Mouse (Mus musculus): Measurements from ENCODE around the gene Pak1. TPM values are rescaled to one million over a fixed set of nuclear protein-coding genes. Genes with fewer than 3 reads are reported as not detected.

Gene Pak1
- polyA plus RNA-seq, 1 experiment from 2014 or later = 145 TPM

DNA sequence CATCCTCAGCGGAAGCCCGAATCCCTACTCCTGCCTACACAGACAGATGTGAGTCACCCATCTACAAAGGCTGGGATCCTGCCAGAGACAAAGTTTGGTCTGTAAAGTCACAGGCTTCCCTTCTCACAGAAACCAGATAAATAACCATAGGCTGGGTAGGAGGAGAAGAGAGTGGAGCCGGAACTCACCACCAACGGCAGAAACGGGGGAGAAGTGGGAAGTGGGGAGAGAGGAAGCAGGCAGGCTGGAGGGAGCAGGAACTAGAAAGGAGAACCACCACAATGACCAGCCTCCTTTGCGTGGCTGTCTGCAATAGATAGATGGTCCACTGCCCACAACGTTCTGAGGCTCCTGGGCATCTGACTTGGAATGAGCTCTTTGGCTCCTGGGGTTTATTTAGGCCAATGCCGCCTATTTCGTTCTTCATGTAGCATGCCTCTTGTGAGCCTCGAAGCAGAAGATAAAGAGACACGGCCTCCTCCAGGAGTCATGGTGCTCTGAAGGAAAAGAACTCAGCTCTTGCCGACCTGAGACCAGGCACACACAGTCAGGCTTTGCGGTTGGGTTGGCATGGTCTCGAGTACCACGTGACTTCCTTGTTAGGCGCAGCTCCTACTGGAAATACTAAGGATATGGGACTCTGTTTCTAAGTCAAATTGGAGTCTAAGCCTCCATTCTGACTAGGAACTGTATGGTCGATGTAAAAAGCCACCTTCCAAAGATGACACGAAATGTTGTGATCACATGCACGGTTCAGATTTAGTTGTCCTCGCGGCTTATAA, 23.0 kb upstream of the Pak1 start:
- H3K9me3 ChIP-seq = no peaks in the 10 kb centered on the region
- ATAC-seq = no peak
- no peak overlapping the region for H3K4me2 ChIP-seq (replicated peaks)
- H3K36me3 ChIP-seq = no peaks in the 10 kb centered on the region
- H3K4me3 ChIP-seq (replicated peaks) = no peak overlapping the region
- 94% methylated on average over 21 of the region's 21 CpGs for WGBS
- no peak overlapping the region for H3K27ac ChIP-seq
- H3K27me3 ChIP-seq = no peaks in the 10 kb centered on the region
- no peak overlapping the region for H3K9ac ChIP-seq (replicated peaks)
- no peaks in the 10 kb centered on the region for H3K4me1 ChIP-seq (replicated peaks)

DNA sequence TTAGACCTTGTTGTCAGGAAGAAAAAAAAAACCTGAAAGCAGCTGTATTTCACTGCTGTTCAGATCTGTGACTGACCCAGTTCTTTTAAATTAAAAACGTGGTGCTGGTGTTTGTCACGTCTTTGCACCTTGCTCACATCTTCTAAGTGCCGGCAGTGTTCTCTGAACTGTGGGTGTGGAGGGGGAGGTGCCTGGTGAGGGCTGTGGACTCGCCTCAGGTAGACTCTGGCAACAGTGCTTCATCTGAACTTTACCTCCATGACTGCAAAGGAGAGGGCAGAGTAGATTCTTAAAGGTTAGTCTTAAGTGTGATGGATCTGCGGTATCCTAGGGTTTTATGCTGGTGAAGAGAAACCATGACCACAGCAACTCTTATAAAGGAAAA, 22.4 kb upstream of the Pak1 start:
- Histone ChIP-seq H3K27ac (no peak overlapping the region), H3K4me3 (replicated peaks) (no peak overlapping the region), H3K4me2 (replicated peaks) (no peak overlapping the region), H3K27me3 (no peaks in the 10 kb centered on the region), H3K9ac (replicated peaks) (no peak overlapping the region), H3K4me1 (replicated peaks) (no peaks in the 10 kb centered on the region), H3K36me3 (no peaks in the 10 kb centered on the region), H3K9me3 (no peaks in the 10 kb centered on the region)
- 83% methylated on average over 5 of the region's 5 CpGs for WGBS
- no peak for ATAC-seq

DNA sequence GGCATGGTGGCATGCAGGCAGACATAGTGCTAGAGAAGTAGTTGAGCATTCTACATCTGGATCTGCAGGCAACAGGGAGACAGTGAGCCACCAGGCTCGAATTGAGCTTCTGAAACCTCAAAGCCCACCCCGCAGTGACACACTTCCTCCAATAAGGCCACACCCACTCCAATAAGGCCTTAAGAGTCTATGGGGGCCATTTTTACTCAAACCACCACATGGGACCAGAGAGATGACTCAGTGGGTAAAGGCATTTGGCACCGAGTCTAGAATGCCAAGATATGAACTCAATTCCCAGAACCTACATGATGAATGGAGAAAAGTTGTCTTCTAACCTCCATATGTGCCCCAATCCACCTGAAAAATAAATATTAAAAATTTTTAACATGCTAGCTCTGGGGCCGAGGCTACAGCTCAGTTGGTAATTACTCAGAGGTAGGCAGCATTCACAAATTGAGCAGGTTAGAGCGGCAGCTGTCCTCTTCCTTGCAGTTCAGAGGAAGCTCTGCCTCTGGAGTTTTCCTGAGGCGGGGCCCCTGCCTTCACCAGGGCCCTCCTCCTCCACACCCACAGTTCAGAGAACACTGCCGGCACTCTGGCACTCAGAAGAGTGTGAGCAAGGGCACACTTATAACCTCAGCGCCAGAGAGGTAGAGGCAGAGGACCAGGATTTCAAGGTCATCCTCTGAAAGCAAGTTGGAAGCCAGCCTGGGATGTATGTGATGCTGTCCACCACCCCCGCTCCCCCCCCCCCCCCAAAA, 21.8 kb upstream of the Pak1 start:
- no peak overlapping the region for H3K4me3 ChIP-seq (replicated peaks)
- no peaks in the 10 kb centered on the region for H3K9me3 ChIP-seq
- no peak overlapping the region for H3K27ac ChIP-seq
- no peak overlapping the region for H3K4me2 ChIP-seq (replicated peaks)
- ATAC-seq = no peak
- 81% methylated on average over 9 of the region's 9 CpGs for WGBS
- H3K9ac ChIP-seq (replicated peaks) = no peak overlapping the region
- H3K27me3 ChIP-seq = no peaks in the 10 kb centered on the region
- no peaks in the 10 kb centered on the region for H3K4me1 ChIP-seq (replicated peaks)
- no peaks in the 10 kb centered on the region for H3K36me3 ChIP-seq

DNA sequence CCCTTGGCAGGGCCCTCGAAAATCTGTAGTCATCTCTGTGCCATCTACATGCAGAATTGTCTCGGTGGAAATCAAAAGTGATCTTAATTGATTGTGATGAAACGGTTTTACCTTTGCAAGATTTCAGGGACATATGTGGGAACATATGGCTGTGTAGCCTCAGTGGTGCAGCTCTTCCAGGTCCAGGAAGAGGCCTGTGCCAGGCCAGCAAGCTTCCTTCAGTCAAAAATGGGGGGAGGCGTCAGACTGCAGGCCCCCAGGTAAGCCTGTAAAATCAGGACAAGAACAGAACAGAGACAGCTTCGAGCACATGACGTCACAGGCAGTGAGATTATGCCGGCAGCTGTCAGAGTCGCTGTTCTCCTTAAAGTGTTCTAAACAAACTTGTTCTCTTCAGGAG, 20.5 kb upstream of the Pak1 start:
- ATAC-seq = no peak
- Histone ChIP-seq H3K27me3 (no peaks in the 10 kb centered on the region), H3K36me3 (no peaks in the 10 kb centered on the region), H3K9ac (replicated peaks) (no peak overlapping the region), H3K4me1 (replicated peaks) (no peaks in the 10 kb centered on the region), H3K4me3 (replicated peaks) (no peak overlapping the region), H3K9me3 (no peaks in the 10 kb centered on the region), H3K27ac (no peak overlapping the region), H3K4me2 (replicated peaks) (no peak overlapping the region)
- 83% methylated on average over 8 of the region's 8 CpGs for WGBS

DNA sequence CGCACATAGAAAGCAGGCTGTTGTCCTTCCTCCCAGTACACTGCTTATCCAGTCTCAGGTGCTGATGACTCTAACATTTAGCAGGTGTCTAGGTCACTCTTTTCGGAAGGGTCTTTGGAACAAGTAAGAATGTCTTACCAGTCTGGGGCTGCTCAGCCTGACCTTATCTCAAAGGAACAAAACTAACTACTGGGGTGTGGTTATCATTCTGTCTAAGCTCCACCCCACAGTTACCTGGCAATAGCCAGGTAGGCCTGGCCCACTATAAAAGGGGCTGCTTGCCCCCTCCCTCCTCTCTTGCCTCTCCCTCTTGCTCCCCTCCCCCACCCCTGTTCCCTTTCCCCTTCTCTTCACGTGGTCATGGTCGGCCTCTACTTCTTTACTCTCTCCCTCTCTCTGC, 19.3 kb upstream of the Pak1 start:
- H3K4me1 ChIP-seq (replicated peaks) = no peaks in the 10 kb centered on the region
- no peaks in the 10 kb centered on the region for H3K36me3 ChIP-seq
- no peak overlapping the region for H3K27ac ChIP-seq
- no peak for ATAC-seq
- H3K4me2 ChIP-seq (replicated peaks) = no peak overlapping the region
- no peaks in the 10 kb centered on the region for H3K27me3 ChIP-seq
- 79% methylated on average over 4 of the region's 4 CpGs for WGBS
- no peaks in the 10 kb centered on the region for H3K9me3 ChIP-seq
- no peak overlapping the region for H3K4me3 ChIP-seq (replicated peaks)
- no peak overlapping the region for H3K9ac ChIP-seq (replicated peaks)

DNA sequence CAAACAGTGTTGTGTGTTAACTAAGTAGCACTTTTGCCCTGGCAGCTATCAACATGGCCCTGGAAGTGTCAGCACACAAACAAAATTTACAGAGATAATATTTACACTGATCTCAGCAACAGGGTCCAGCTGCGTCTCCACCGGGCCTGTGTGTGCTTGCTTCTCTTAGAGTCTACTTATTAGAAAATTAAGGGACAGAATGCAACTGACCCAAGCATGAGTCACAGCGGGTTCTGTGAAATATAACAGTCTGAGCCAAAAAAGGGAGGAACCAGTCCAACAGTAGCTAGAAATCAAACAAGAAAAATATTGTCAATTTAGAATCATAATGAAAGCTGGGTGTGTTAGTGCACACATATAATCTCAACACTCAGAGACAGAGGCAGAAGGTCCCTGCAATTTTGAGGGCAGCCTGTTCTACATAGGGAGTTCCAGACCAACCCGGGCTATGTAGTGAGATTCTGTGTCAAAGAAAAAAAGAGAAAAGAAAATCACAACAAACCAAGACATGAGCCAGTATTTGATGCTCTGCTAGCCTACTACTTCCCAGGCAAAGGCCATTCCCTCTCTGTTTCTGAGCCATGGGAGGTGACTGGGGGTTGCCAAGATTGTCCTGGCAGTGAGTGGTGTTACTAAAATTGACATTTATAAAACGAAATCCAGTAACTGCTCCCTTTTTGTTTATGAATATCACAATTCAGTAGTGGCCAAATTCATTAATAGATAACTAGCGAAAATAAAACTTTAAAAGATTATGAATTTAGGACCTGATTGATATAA, 17.3 kb upstream of the Pak1 start:
- 89% methylated on average over 6 of the region's 6 CpGs for WGBS
- no peak overlapping the region for H3K27ac ChIP-seq
- H3K9ac ChIP-seq (replicated peaks) = no peak overlapping the region
- no peak for ATAC-seq
- H3K4me2 ChIP-seq (replicated peaks) = no peak overlapping the region
- no peaks in the 10 kb centered on the region for H3K27me3 ChIP-seq
- no peaks in the 10 kb centered on the region for H3K4me1 ChIP-seq (replicated peaks)
- H3K4me3 ChIP-seq (replicated peaks) = no peak overlapping the region
- no peaks in the 10 kb centered on the region for H3K36me3 ChIP-seq
- H3K9me3 ChIP-seq = no peaks in the 10 kb centered on the region

DNA sequence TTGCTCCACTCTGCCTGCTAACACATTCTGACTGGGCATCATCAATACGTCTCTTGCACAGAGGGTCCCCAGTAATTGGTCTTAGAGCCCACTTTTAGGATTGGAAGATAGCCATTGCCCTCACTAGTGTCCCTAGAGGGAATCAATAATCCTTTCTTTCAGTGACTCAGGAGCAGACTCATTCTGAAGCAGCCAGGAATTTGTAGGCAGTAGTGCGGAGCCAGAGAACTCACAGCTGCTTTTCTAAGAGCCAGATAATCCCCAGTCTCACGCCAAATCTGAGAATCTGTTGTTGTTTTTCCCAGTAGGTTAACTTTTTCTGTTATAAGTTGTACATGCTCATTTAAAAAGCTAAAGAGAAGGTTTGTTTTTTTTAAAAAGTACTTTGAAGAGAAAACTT, 13.0 kb upstream of the Pak1 start:
- H3K4me1 ChIP-seq (replicated peaks) = no peaks in the 10 kb centered on the region
- H3K27ac ChIP-seq = no peak overlapping the region
- H3K27me3 ChIP-seq = no peaks in the 10 kb centered on the region
- no peak overlapping the region for H3K4me3 ChIP-seq (replicated peaks)
- no peaks in the 10 kb centered on the region for H3K9me3 ChIP-seq
- WGBS = 10% methylated on average over 3 of the region's 3 CpGs
- no peak for ATAC-seq
- no peaks in the 10 kb centered on the region for H3K36me3 ChIP-seq
- no peak overlapping the region for H3K9ac ChIP-seq (replicated peaks)
- H3K4me2 ChIP-seq (replicated peaks) = no peak overlapping the region

DNA sequence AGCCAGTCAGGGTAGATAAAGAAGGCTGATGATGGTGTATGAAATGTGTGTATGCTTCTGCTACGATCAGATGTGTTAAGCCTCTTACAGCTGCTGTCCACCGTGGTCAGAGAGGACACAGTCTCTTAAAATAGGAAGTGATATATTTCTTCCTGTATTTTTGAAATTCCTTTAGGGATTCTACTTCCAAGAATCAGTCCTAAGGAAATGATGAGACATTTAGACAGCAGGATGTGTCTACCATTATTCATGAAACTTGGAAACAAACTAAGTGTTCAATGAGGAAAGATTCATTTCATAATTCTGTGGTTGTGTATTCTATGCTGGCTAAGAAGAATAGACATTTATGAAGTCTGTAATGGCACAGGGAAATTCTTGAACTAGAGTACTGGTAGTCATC, 12.4 kb upstream of the Pak1 start:
- H3K27me3 ChIP-seq = no peaks in the 10 kb centered on the region
- no peak for ATAC-seq
- H3K4me2 ChIP-seq (replicated peaks) = no peak overlapping the region
- no peaks in the 10 kb centered on the region for H3K36me3 ChIP-seq
- no peak overlapping the region for H3K9ac ChIP-seq (replicated peaks)
- H3K4me3 ChIP-seq (replicated peaks) = no peak overlapping the region
- no peaks in the 10 kb centered on the region for H3K9me3 ChIP-seq
- 64% methylated on average over 2 of the region's 2 CpGs for WGBS
- no peak overlapping the region for H3K27ac ChIP-seq
- H3K4me1 ChIP-seq (replicated peaks) = no peaks in the 10 kb centered on the region

DNA sequence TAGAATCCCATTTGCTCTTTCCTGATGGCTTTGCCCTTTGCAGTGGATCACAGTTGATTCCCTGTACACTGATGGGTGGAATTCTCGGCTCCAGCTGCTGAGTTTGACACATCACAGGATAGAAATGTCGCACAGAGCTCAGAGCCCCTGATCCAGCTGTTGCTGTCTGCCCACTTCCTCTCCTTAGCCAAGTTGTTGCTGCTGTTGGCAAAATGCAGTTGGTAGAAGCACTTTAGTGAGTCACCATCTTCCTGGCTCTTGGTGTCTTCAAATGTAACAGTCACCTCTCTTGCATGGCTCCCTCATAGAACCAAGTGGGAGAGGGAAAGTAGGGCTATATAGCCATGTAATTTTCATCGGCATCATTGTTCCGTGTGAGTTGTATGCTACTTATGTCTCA, 11.2 kb upstream of the Pak1 start:
- ATAC-seq = no peak
- Histone ChIP-seq H3K4me1 (replicated peaks) (0 out of 2 replicates have a peak, but pooled peaks cover 5% of the 10 kb centered on the region), H3K27ac (no peak overlapping the region), H3K27me3 (no peaks in the 10 kb centered on the region), H3K9me3 (no peaks in the 10 kb centered on the region), H3K4me3 (replicated peaks) (no peak overlapping the region), H3K4me2 (replicated peaks) (no peak overlapping the region), H3K9ac (replicated peaks) (no peak overlapping the region), H3K36me3 (no peaks in the 10 kb centered on the region)
- 95% methylated on average over 4 of the region's 4 CpGs for WGBS

DNA sequence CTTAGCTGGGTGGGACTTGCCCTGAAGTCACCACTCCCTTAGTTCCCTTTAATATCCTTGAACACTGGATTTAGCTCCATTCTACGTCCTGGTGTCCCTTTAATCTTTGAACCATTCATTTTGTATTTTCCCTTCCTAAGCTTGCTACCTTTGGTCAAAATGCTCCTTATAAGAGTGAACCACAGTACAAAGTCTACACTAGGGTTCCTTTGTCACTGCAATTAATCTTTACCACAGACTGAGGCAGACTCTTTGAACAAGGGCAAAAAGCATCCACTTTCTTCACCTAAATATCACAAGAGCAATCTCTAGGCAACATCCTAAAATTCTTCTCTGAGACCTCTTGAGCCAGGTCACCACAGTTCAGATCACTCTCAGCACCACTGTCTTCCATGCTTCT, 8.1 kb upstream of the Pak1 start:
- 82% methylated on average over 1 of the region's 1 CpGs for whole genome bisulfite sequencing
- Histone ChIP-seq H3K27ac (no peak overlapping the region), H3K4me3 (replicated peaks) (no peak overlapping the region), H3K36me3 (no peaks in the 10 kb centered on the region), H3K4me2 (replicated peaks) (no peak overlapping the region), H3K9me3 (no peaks in the 10 kb centered on the region), H3K4me1 (replicated peaks) (0 out of 2 replicates have a peak, but pooled peaks cover 5% of the 10 kb centered on the region), H3K9ac (replicated peaks) (no peak overlapping the region), H3K27me3 (no peaks in the 10 kb centered on the region)
- ATAC-seq = no peak

DNA sequence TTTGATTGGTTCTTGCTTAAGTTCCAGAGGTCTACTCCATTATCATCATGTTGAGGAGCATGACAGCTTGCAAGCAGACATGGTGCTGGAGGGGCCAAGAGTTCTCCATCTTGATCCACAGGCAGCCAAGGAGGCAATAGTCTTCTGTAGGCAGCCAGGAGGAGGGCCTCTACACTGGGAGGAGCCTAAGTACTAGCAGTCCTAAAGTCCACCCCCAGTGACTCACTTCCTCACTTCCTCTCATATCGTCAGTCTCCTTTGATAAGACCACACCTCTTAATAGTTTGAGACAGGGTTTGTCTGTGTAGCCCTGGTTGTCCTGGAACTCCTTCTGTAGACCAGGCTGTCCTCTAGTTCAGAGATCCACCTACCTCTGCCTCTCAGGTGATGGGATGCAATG, 7.5 kb upstream of the Pak1 start:
- ATAC-seq = no peak
- Histone ChIP-seq H3K27ac (no peak overlapping the region), H3K36me3 (no peaks in the 10 kb centered on the region), H3K27me3 (no peaks in the 10 kb centered on the region), H3K4me3 (replicated peaks) (no peak overlapping the region), H3K9ac (replicated peaks) (no peak overlapping the region), H3K4me2 (replicated peaks) (no peak overlapping the region), H3K9me3 (no peaks in the 10 kb centered on the region), H3K4me1 (replicated peaks) (0 out of 2 replicates have a peak, but pooled peaks cover 5% of the 10 kb centered on the region)
- 80% methylated on average over 1 of the region's 1 CpGs for WGBS

DNA sequence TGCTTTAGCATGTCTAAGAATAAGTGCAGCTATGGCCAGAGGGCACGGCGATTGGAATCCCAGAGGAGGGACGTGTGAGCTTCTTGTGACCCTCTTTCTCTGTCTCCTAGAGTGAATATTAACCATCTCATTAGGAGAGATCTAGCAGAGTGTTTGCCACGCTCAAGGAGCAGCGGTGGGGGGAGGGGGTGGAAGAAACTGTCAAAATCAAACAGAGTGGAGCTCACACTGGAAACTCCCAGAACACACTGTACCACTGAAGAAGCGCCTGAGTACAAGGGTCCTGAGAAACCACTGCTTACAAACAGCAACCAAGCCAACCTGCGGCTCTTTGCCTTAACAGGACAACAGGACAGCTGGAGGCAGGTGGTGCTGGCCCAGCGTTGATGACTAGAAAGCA, 6.8 kb upstream of the Pak1 start:
- no peak for ATAC-seq
- no peak overlapping the region for H3K27ac ChIP-seq
- H3K9me3 ChIP-seq = no peaks in the 10 kb centered on the region
- H3K4me3 ChIP-seq (replicated peaks) = no peak overlapping the region
- no peaks in the 10 kb centered on the region for H3K27me3 ChIP-seq
- H3K9ac ChIP-seq (replicated peaks) = no peak overlapping the region
- 0 out of 2 replicates have a peak, but pooled peaks cover 5% of the 10 kb centered on the region for H3K4me1 ChIP-seq (replicated peaks)
- H3K36me3 ChIP-seq = no peaks in the 10 kb centered on the region
- no peak overlapping the region for H3K4me2 ChIP-seq (replicated peaks)
- 72% methylated on average over 8 of the region's 8 CpGs for WGBS
